Mouse (Mus musculus): ENCODE measurements around the gene Sgms1.

Gene Sgms1

GRCm38 (mm10) chr19:32271455-32272200 lies 117.9 kb downstream of the Sgms1 start:
- no peak for DNase-seq (ENCODE audit: low read depth, low spot score)

DNA sequence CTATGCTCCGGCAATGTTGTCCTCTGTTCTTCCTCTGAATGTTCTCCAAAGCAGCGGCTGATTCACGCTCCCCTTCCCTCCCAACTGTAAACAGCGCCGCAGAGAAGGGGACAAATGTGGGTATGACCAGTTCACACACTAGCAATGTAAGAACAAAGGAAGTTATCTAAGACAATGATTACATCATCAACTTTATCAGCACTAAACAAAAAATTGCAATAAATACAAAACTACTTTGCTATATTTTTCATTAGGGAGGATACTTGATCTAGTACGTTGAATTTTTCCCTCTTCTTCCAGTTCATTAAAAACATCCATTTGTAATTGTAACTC lies 119.7 kb downstream of the Sgms1 start:
- no peak for DNase-seq (ENCODE audit: low read depth, low spot score)

- no peak for DNase-seq (ENCODE audit: low read depth, low spot score)
Measured at GRCm38 (mm10) chr19:32269141-32269843, 120.2 kb downstream of the Sgms1 start.

DNA sequence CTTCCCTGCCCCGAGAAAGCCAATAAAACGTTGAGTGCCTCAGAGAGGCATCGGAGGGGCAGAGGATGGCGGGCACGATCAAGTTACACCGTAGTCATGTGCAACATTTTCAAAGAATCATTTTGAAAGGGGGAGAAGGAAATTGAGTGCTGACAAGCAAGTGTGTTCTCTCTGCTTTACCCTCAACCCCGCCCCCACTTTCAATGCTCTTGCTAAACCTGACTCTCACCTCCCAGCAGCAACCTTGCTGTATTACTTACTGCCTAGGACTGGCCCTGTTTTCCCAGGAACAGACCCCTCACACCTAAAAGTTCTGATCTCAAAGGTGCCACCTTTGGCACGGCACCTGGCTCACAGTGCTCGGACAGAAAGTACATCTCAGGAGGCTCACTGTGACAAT lies 121.0 kb downstream of the Sgms1 start:
- DNase-seq (ENCODE audit: low read depth, low spot score), result no peak

DNA sequence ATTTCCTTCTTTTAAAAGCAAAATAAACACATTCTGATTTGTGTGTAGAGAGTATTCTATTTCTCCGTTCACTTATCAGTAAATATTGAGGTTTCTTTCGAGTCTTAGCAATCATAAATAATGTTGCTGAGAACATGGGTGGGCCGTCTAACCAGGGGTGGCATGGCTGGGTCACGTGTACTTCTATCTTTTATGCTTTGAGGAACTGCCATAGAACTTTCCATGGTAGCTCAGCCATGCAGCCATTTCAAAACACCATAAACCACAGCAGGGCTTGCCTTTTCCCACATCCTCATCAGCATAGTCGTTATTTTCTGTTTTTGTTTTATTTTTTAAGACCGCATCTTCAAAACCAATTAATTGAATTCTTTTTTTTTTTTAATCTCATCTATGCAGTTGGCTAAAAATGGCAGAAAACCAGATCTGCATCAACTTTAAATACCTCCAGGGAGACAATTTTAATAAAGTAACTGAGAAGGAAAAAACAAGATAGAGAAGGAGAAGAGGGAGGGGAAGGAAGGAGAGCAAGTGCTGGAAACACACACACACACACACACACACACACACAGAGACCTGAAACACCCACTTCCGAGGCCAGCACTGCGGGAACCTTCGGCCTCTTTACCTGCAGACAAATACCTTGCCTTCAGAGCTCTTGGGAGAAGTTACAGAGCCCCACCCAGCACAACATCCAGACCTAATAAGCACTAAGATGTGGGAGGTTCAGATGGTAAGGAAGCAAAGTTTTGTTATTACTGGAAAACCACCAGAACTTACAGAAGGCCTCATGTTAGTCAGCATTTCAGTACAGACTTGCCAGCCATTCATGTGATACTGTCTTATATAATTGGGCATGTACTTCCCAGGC lies 122.9 kb downstream of the Sgms1 start:
- no peak for DNase-seq (ENCODE audit: low read depth, low spot score)

DNA sequence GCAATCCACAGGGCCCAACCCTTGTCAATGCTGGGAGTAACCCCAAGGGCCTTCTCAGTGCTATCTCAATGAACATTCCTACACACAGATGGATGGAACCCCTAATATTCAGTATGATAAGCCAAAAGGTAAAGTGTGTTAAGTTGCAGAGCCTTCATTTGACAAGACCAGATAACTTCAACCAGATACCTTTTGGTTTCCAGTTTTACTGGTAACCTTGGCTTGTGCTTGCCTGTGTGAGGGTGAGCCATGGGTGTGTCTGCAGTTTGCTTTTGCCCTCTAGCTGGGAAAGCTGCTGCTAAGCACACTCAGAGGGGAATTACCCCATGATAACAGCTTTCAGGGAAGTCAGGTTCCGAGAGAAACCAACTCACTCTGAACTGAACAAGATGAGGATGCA lies 125.8 kb downstream of the Sgms1 start:
- no peak for DNase-seq (ENCODE audit: low read depth, low spot score)

DNA sequence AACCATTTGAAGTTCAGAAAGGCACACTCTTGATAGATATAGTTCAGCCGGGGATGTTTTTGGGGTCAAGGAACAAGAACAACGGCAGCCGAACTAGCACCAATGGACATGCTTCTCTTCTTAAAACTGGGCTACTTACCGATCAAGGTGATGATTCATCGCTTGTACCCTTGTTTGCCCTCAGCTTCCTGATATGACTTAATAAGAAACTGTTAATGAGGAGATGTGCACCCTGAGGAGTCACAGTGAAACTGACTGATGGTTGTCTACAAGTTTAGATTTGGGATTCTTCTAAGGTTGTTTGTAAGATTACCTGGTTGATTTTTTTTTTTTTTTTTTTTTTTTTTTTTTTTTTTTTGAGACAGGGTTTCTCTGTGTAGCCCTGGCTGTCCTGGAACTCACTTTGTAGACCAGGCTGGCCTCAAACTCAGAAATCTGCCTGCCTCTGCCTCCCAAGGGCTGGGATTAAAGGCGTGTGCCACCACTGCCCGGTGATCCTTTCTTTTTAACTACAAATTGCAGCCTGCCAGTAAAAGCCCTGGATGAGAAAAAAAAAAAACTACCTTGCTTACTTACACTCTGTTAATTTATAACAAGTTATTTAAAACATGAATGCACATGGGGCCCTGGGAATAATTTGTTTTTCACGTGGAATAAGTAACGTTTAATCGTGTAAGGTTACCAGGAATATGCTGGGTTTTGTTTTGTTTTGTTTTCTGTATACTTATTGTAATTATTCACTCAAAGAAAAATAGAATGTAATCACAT lies 126.5 kb downstream of the Sgms1 start:
- DNase-seq (ENCODE audit: low read depth, low spot score), result no peak

GRCm38 (mm10) chr19:32260869-32261688 lies 128.4 kb downstream of the Sgms1 start:
- no peak for DNase-seq (ENCODE audit: low read depth, low spot score)

- DNase-seq (ENCODE audit: low read depth, low spot score), result no peak
Measured at GRCm38 (mm10) chr19:32259830-32260229, 129.7 kb downstream of the Sgms1 start.

DNA sequence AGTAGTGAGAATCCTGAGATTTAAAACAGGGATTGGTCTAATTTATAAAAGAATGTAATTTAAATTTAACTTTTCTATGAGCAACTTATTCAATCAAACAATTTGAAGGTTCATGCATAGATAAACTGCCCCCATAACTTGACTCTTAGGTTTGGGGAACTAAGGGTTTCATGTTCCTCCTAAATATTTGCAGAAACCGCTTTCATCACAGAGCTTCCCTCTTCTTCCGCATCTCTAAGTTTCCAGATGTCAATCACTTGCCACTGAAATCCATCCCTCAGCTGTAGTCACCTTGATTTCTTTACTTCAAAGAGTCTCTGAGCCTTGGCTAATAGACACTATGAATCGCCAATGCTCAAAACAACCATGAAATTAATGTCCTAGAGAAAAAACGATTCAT lies 130.5 kb downstream of the Sgms1 start:
- no peak for DNase-seq (ENCODE audit: low read depth, low spot score)

DNA sequence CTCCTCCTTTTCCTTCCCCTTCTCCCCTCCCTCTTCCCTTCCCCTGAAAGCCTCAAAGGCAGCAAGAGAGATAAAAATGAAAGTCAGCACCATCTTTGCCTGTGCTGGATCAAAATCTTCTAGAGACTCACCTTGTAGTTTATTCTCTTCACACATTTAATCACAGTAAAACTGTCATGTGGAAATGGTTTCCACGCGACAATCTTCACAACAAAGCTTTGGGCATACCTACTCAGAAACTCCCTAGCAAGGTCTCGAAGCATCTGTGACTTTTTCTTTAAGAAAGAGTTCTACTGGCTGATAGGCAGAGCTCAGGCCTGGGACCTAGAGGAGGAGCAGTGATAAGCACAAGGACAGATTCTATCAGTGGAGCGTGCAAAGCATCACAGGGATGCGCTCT lies 131.4 kb downstream of the Sgms1 start:
- no peak for DNase-seq (ENCODE audit: low read depth, low spot score)

DNA sequence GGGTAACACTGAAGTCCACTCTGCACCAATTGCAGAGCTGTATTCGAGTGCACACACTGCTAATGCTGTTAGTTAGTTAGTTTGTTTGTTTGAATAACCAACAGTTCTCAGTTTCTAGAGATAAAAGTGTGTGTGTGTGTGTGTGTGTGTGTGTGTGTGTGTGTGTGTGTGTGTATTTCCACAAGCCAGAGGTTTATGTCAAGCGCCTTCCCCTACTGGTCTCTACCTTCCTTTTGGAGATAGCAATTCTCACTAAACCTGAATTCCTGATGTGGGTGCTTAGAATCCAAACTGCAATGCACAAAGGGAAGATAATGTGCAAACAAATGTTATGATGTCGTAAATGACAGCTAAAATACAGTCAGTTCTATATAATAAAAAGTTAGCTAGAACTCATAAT lies 131.9 kb downstream of the Sgms1 start:
- DNase-seq (ENCODE audit: low read depth, low spot score), result no peak

DNA sequence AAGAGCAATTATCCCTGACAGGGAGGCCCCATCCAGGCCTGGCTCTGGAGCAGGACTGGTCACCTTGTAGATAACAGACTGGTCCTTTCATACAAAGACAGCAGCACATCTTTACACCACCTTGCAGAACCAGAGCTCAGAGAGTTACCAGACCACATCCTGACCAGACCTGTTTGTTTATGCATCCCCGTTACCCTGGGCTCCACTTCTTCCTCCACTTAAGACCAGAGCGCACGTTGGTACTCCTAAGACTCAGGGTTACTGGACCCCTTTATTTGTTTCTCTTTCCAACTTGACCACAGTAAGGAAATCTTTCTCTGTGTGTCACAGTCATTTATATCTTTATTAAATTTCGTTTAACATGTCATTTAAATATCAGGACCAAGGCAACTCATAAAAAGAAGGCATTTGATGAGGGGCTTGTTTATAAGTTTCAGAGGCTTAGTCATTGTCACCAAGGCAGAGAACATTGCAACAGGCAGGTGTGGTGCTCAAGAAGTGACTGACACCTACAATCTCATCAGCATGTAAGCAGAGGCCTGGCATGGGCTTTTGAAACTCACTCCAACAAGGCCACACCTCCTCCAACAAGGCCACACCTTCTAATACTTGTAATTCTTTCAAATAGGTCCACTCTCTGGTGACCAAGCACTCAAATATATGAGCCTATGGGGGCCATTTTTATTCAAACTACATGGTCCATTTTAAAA lies 132.7 kb downstream of the Sgms1 start:
- no peak for DNase-seq (ENCODE audit: low read depth, low spot score)

DNA sequence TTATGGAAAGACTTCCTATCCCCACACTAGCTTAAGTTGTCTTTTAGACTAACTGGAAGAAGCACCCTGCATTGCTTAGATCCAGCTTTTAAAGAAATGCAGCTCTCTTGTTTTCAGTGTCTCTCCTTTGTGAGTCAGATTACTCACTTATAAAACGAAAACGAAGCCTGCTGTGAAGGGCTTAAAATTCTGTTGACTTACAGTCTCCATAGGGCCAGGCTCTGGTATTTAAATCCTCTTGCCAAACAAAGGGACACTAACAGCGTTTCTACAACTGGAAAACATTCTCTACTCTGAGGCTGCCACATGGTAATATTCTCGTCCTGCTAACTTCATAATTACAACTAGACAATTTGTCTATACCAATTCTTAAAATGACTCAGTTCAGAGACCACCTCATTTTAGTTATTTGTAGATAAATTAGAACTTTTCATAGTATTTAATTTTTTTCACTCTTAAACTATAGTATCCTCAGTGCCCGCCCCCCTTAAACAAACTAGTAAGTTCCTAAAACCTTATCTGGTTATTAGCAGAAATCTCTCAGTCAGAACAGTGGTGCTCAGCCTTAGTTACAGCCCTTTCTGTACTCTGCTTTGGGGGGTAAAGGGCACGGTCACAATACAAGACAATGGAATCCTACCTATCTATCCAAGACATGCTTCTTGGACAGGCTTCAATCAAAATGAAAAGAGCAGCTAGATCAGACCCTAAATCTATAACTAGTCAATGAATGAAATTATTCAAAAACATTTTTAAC lies 133.9 kb downstream of the Sgms1 start:
- DNase-seq (ENCODE audit: low read depth, low spot score), result no peak

- no peak for DNase-seq (ENCODE audit: low read depth, low spot score)
Measured at GRCm38 (mm10) chr19:32254739-32255344, 134.7 kb downstream of the Sgms1 start.

DNA sequence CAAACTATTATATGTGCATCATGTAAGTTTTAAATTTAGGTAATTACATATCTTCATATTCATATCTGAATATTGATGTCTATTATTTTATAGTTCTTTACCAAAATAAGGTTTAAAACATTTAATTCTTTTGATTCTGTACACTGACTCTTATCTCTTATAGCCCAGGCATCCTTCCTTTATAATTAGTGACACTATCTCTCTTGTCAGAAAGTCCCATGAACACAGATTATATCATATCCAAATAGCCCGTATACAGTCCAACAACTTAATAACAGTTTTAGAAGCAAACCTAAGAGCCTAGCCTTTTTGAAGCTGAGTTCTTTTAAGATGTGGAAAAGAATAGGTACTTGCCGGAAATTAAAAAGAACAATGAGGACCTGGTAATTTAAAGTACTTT lies 135.3 kb downstream of the Sgms1 start:
- no peak for DNase-seq (ENCODE audit: low read depth, low spot score)

GRCm38 (mm10) chr19:32252987-32253386 lies 136.5 kb downstream of the Sgms1 start:
- no peak for DNase-seq (ENCODE audit: low read depth, low spot score)

- no peak for DNase-seq (ENCODE audit: low read depth, low spot score)
Measured at GRCm38 (mm10) chr19:32252451-32252850, 137.1 kb downstream of the Sgms1 start.

Measured in WW6 (cell line).